ENCODE assay signal across 23 mouse cellular contexts in the genomic region with DNA sequence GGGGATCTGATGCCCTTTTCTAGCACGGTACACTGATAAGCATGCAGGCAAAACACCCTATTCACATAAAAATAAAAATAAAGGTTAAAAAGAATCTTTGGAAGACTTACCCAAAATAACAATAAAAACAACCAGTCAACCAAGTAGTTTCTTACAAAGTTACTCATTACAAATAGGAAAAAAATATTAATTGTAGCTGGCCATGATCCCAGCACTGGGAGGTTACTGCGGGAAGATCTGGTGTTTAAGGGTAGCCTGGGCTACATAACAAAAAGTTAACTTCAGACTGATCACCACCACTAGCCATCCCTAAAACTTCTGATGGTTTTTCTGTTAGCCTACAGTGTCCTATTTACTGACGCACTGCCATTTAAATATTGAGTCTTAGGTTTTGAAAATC.
DNase-seq lines count a peak whose midpoint lies in the region; ATAC-seq and TF ChIP-seq lines count a peak whose summit lies in the region.
"Had no signal": no experiment of that assay in that cellular context is flagged by ENCODE, and none has a peak within 500 bp of the region (broad histone marks: within the 10 kb centered on the region; RNA-seq: fewer than 3 reads in every experiment).

No protein-coding gene starts in this region.

- H3K9me3 ChIP-seq in liver, postnatal 0 days (ENCODE audit: low read length) = no peaks in the 10 kb centered on the region
- H3K9me3 ChIP-seq: embryonic facial prominence, embryonic 10.5 days; embryonic facial prominence, embryonic 12.5 days; forebrain, embryonic 13.5 days; forebrain, embryonic 15.5 days; G1E had no signal

- H3K4me2 ChIP-seq in liver, postnatal 0 days (ENCODE audit: low read depth, low read length) = no peak overlapping the region
- H3K4me2 ChIP-seq: embryonic facial prominence, embryonic 12.5 days; forebrain, embryonic 13.5 days; forebrain, embryonic 15.5 days had no signal

- DNase-seq in gastrocnemius, adult 2 months = no peak
- no peak for DNase-seq in gastrocnemius, adult 8-10 months (ENCODE audit: low spot score in 2 of 2)
- DNase-seq in kidney, adult 9 months = peak; percentile 76
- no peak for DNase-seq in kidney, postnatal 36 days
- no peak for DNase-seq in liver, adult 2 months (ENCODE audit: extremely low read depth, low read depth, low spot score)
- no peak for DNase-seq in liver, postnatal 0 days
- DNase-seq: adrenal gland, adult 8-10 months; adrenal gland, postnatal 14 days; adrenal gland, postnatal 36 days; B cell, adult 2 months; cerebellum, adult 11-12 months; cerebellum, adult 2 months; cerebellum, adult 9-10 months; cerebellum, postnatal 10 days; cerebellum, postnatal 25 days had no signal

- peak overlapping the region; percentile 100 for H3K27ac ChIP-seq in gastrocnemius, adult 2 months
- peak overlapping the region; percentile 77; the same call in 1 of the 2 replicates for H3K27ac ChIP-seq in liver, adult 2 months (replicated peaks; ENCODE audit: insufficient read depth, low read depth, low read length)
- no peak overlapping the region for H3K27ac ChIP-seq in liver, postnatal 0 days (ENCODE audit: low read depth)
- H3K27ac ChIP-seq: embryonic facial prominence, embryonic 10.5 days; embryonic facial prominence, embryonic 12.5 days; forebrain, embryonic 13.5 days; forebrain, embryonic 15.5 days had no signal

- H3K36me3 ChIP-seq in liver, adult 2 months (ENCODE audit: control insufficient read depth, insufficient read depth, low read length) = peaks cover 19% of the 10 kb centered on the region
- peaks cover 6% of the 10 kb centered on the region for H3K36me3 ChIP-seq in liver, postnatal 0 days (replicated peaks; ENCODE audit: insufficient read depth, low read length)
- H3K36me3 ChIP-seq: G1E had no signal

- no peak for TF ChIP-seq EP300 in liver, postnatal 0 days (IDR thresholded peaks at IDR 0.05; ENCODE audit: low read depth)

- WGBS in liver, adult 2 months = 59% methylated on average over 3 of the region's 3 CpGs
- 84% methylated on average over 3 of the region's 3 CpGs for WGBS in liver, postnatal 0 days (ENCODE audit: insufficient replicate concordance)

- TF ChIP-seq CTCF in gastrocnemius, adult 2 months (IDR thresholded peaks at IDR 0.05) = no peak
- TF ChIP-seq CTCF in liver, adult 2 months (IDR thresholded peaks at IDR 0.05; ENCODE audit: low read depth, low read length) = no peak
- TF ChIP-seq CTCF in liver, postnatal 0 days (IDR thresholded peaks at IDR 0.05; ENCODE audit: low read depth) = no peak

- no peak overlapping the region; the same call in 1 of the 2 replicates for H3K4me3 ChIP-seq in gastrocnemius, adult 2 months
- no peak overlapping the region for H3K4me3 ChIP-seq in liver, adult 2 months (ENCODE audit: insufficient read depth, low read depth, low read length)
- H3K4me3 ChIP-seq in liver, postnatal 0 days (ENCODE audit: low read depth, low read length) = no peak overlapping the region
- H3K4me3 ChIP-seq: embryonic facial prominence, embryonic 10.5 days; embryonic facial prominence, embryonic 12.5 days; forebrain, embryonic 13.5 days; forebrain, embryonic 15.5 days had no signal

- no peak overlapping the region for H3K9ac ChIP-seq in liver, adult 2 months (ENCODE audit: low read depth, low read length)
- no peak overlapping the region for H3K9ac ChIP-seq in liver, postnatal 0 days (replicated peaks)
- H3K9ac ChIP-seq: embryonic facial prominence, embryonic 12.5 days; forebrain, embryonic 13.5 days; forebrain, embryonic 15.5 days had no signal

- no peak for ATAC-seq in liver, postnatal 0 days
- ATAC-seq: activated CD4-positive, CD25-positive, alpha-beta regulatory T cell, adult 4 months; CD4-positive, CD25-positive, alpha-beta regulatory T cell, adult 4 months; forebrain, embryonic 13.5 days; forebrain, embryonic 15.5 days; Patski had no signal

- H3K27me3 ChIP-seq in liver, adult 2 months (ENCODE audit: control insufficient read depth, insufficient read depth, low read length) = no peaks in the 10 kb centered on the region
- H3K27me3 ChIP-seq in liver, postnatal 0 days (ENCODE audit: insufficient read depth, low read length) = no peaks in the 10 kb centered on the region
- H3K27me3 ChIP-seq: embryonic facial prominence, embryonic 12.5 days; forebrain, embryonic 13.5 days; forebrain, embryonic 15.5 days; Patski had no signal

- no peak for TF ChIP-seq POLR2A in liver, adult 2 months (IDR thresholded peaks at IDR 0.05; ENCODE audit: extremely low read depth, insufficient read depth, low read length)

- intact Hi-C loops in gastrocnemius, adult 2 months (cut with DNase I) = no loop called here

- peaks cover 21% of the 10 kb centered on the region; the same call in 1 of the 2 replicates for H3K4me1 ChIP-seq in liver, adult 2 months (ENCODE audit: control insufficient read depth, insufficient read depth, low read length)
- H3K4me1 ChIP-seq in liver, postnatal 0 days (ENCODE audit: insufficient read depth) = peaks cover 21% of the 10 kb centered on the region

- peaks cover 14% of the 10 kb centered on the region; the same call in 1 of the 2 replicates for H3K79me2 ChIP-seq in liver, adult 2 months (ENCODE audit: control insufficient read depth, insufficient read depth, low read length)
